Mouse (Mus musculus): ENCODE results near the gene Nr5a1.

DNA sequence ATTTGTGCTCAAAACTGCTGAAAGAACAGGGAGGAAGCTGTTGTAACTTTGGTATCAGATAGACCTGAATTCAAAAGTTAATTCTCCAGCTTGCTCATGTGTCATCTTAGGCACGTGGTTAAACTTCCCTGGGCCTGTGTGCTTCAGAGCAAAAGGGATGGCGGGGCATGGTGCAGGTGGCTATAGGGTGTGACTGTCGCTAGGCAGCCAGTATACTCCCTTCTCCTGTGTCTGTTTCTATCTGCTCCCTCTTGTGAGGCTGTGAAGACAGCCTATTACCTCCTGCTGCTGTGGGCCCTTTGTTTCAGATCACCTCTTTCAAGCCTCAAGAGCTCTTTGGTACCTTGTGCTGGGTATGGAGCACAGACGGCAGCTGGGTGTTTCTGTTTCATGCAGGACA, 7.7 kb upstream of the Nr5a1 start:
- TF ChIP-seq TAL1 (IDR thresholded peaks at IDR 0.05; ENCODE audit: low read length) (no peak), GATA1 (IDR thresholded peaks at IDR 0.05; ENCODE audit: low read length) (no peak)

All from erythroblast, embryonic 14.5 days (primary cell).